ENCODE assay signal across 11 mouse cellular contexts in genomic region chr10:68281076-68281774, GRCm38 (mm10). TPM values are rescaled to one million over a fixed set of nuclear protein-coding genes. Genes with fewer than 3 reads are reported as not detected.
DNase-seq lines count a peak whose midpoint lies in the region; ATAC-seq lines count a peak whose summit lies in the region.
"Had no signal": no experiment of that assay in that cellular context is flagged by ENCODE, and none has a peak within 500 bp of the region (broad histone marks: within the 10 kb centered on the region; RNA-seq: fewer than 3 reads in every experiment).

No protein-coding gene starts in this region.

- H3K27ac ChIP-seq in heart, embryonic 11.5 days (ENCODE audit: low read depth, low read length): no peak overlapping the region

- ATAC-seq in frontal cortex, adult (ENCODE audit: low TSS enrichment): no peak
- no peak for ATAC-seq in heart, embryonic 11.5 days (replicated peaks; ENCODE audit: insufficient number of reproducible peaks, low FRiP score, low TSS enrichment)

- peaks cover 4% of the 10 kb centered on the region for H3K4me1 ChIP-seq in heart, embryonic 11.5 days (ENCODE audit: control insufficient read depth, insufficient read depth, low read length)

- no peak overlapping the region for H3K4me2 ChIP-seq in heart, embryonic 11.5 days

- DNase-seq in heart, adult 8-10 months (ENCODE audit: low spot score): peak; percentile 5
- no peak for DNase-seq in heart, postnatal 14 days
- DNase-seq in urinary bladder, postnatal 14 days (ENCODE audit: low spot score): peak; percentile 40
- DNase-seq in urinary bladder, postnatal 10 days (ENCODE audit: low spot score): no peak
- DNase-seq in induced T-regulatory cell, adult 2 months (ENCODE audit: low read depth): peak; percentile 61
- DNase-seq in left cerebral cortex, adult 9 months (ENCODE audit: low spot score in 2 of 2): no peak
- DNase-seq: gastrocnemius, postnatal 36 days had no signal

- no peaks in the 10 kb centered on the region for H3K36me3 ChIP-seq in heart, embryonic 11.5 days (ENCODE audit: control insufficient read depth, insufficient read depth, low read length)
- H3K36me3 ChIP-seq: G1E; limb, embryonic 15.5 days had no signal

- no peaks in the 10 kb centered on the region for H3K9me3 ChIP-seq in heart, embryonic 11.5 days (replicated peaks; ENCODE audit: control insufficient read depth, low read length)
- H3K9me3 ChIP-seq: limb, embryonic 15.5 days had no signal

- intact Hi-C loops in heart, postnatal 14 days (cut with DNase I): loop anchor here (2.0 to 5.0 kb wide), 6 partner anchors 44 to 409 kb away; no protein-coding TSS in a partner anchor

- WGBS in heart, embryonic 11.5 days (ENCODE audit: insufficient replicate concordance): 45% methylated on average over 6 of the region's 6 CpGs

- no peak overlapping the region for H3K4me3 ChIP-seq in heart, embryonic 11.5 days (ENCODE audit: low read depth, low read length)

- H3K27me3 ChIP-seq in heart, embryonic 11.5 days (ENCODE audit: control insufficient read depth, insufficient read depth, low read length): no peaks in the 10 kb centered on the region
- H3K27me3 ChIP-seq: limb, embryonic 15.5 days had no signal

- H3K9ac ChIP-seq in heart, embryonic 11.5 days (ENCODE audit: low read depth, low read length): no peak overlapping the region
- H3K9ac ChIP-seq: limb, embryonic 15.5 days had no signal

RNA-seq across cellular contexts. Expression of gene Arid5b, which starts 2.7 kb away (rescaled TPM):
- 10 to 100 TPM; 17.7 to 25.4 (median 18.5) TPM for total RNA-seq in heart, adult 8-10 months (2022)
- total RNA-seq in heart, postnatal 14 days (2021): 10 to 100 TPM; 25.6 to 26.0 TPM
- polyA plus RNA-seq in heart, embryonic 11.5 days (2014; fragmentation: Nextera tagmentation; extraction: Ambion mirVana): 20.6 and 21.1 TPM in 2 replicates
- polyA plus RNA-seq: G1E had no signal

Comparison
In these comparisons a context has a peak if more than half of its experiments do, and no peak if none do; other contexts are left out.
1. DNase-seq: peak in heart, adult 8-10 months (single experiment), urinary bladder, postnatal 14 days (single experiment) and induced T-regulatory cell, adult 2 months (single experiment); none in heart, postnatal 14 days (0 of 2), urinary bladder, postnatal 10 days (single experiment) and left cerebral cortex, adult 9 months (0 of 2).